ENCODE assay signal across 30 mouse cellular contexts in genomic region chr2:22255600-22255999, GRCm38 (mm10). TPM values are rescaled to one million over a fixed set of nuclear protein-coding genes. Genes with fewer than 3 reads are reported as not detected.
DNase-seq lines count a peak whose midpoint lies in the region; ATAC-seq and TF ChIP-seq lines count a peak whose summit lies in the region.
"Had no signal": no experiment of that assay in that cellular context is flagged by ENCODE, and none has a peak within 500 bp of the region (broad histone marks: within the 10 kb centered on the region; RNA-seq: fewer than 3 reads in every experiment).

No protein-coding gene starts in this region.

- H3K27ac ChIP-seq in forebrain, embryonic 13.5 days, result no peak overlapping the region
- no peak overlapping the region for H3K27ac ChIP-seq in forebrain, embryonic 10.5 days
- no peak overlapping the region for H3K27ac ChIP-seq in midbrain, embryonic 15.5 days
- no peak overlapping the region for H3K27ac ChIP-seq in midbrain, postnatal 0 days (ENCODE audit: low read depth, low read length)
- H3K27ac ChIP-seq in forebrain, embryonic 14.5 days (ENCODE audit: low read depth, low read length), result no peak overlapping the region
- H3K27ac ChIP-seq: heart, adult 2 months; heart, embryonic 10.5 days; heart, embryonic 13.5 days; hindbrain, embryonic 12.5 days; hindbrain, embryonic 15.5 days had no signal

- no peak overlapping the region for H3K4me2 ChIP-seq in forebrain, embryonic 13.5 days
- H3K4me2 ChIP-seq in midbrain, embryonic 15.5 days, result no peak overlapping the region
- no peak overlapping the region for H3K4me2 ChIP-seq in midbrain, postnatal 0 days (ENCODE audit: low read depth, low read length, poor library complexity, severe bottlenecking)
- H3K4me2 ChIP-seq in forebrain, embryonic 14.5 days (ENCODE audit: low read length), result no peak overlapping the region
- H3K4me2 ChIP-seq: heart, embryonic 13.5 days; hindbrain, embryonic 12.5 days; hindbrain, embryonic 15.5 days had no signal

- no peak for DNase-seq in forebrain, embryonic 10.5 days (ENCODE audit: extremely low spot score, low spot score)
- no peak for DNase-seq in midbrain, postnatal 0 days (ENCODE audit: low spot score)
- peak; percentile 23 for DNase-seq in forebrain, embryonic 14.5 days (ENCODE audit: low spot score)
- no peak for DNase-seq in thymus, postnatal 36 days
- DNase-seq: adrenal gland, adult 8-10 months; adrenal gland, postnatal 25 days; cerebellum, adult 18-20 months; cerebellum, adult 9-10 months; cerebellum, postnatal 14 days; gastrocnemius, postnatal 25 days; heart, adult 2 months had no signal

- H3K4me3 ChIP-seq in forebrain, embryonic 13.5 days, result no peak overlapping the region
- no peak overlapping the region for H3K4me3 ChIP-seq in forebrain, embryonic 10.5 days
- no peak overlapping the region for H3K4me3 ChIP-seq in midbrain, embryonic 15.5 days
- H3K4me3 ChIP-seq in midbrain, postnatal 0 days (ENCODE audit: low read depth, low read length), result no peak overlapping the region
- H3K4me3 ChIP-seq in forebrain, embryonic 14.5 days (ENCODE audit: low read depth, low read length), result no peak overlapping the region
- H3K4me3 ChIP-seq: heart, adult 2 months; heart, embryonic 10.5 days; heart, embryonic 13.5 days; hindbrain, embryonic 12.5 days; hindbrain, embryonic 15.5 days had no signal

- H3K4me1 ChIP-seq in forebrain, embryonic 13.5 days, result peaks cover under 1% of the 10 kb centered on the region; the same call in 1 of the 2 replicates
- peaks cover 6% of the 10 kb centered on the region; the same call in 1 of the 2 replicates for H3K4me1 ChIP-seq in forebrain, embryonic 10.5 days
- no peaks in the 10 kb centered on the region for H3K4me1 ChIP-seq in midbrain, embryonic 15.5 days
- no peaks in the 10 kb centered on the region for H3K4me1 ChIP-seq in midbrain, postnatal 0 days (ENCODE audit: insufficient read depth, low read length)
- no peaks in the 10 kb centered on the region for H3K4me1 ChIP-seq in forebrain, embryonic 14.5 days (ENCODE audit: control insufficient read depth, insufficient read depth, low read length)
- H3K4me1 ChIP-seq: heart, embryonic 10.5 days; heart, embryonic 13.5 days; hindbrain, embryonic 12.5 days; hindbrain, embryonic 15.5 days had no signal

- no peaks in the 10 kb centered on the region for H3K27me3 ChIP-seq in forebrain, embryonic 13.5 days
- no peaks in the 10 kb centered on the region for H3K27me3 ChIP-seq in forebrain, embryonic 10.5 days (ENCODE audit: poor library complexity, severe bottlenecking)
- H3K27me3 ChIP-seq in midbrain, embryonic 15.5 days (replicated peaks), result no peaks in the 10 kb centered on the region
- no peaks in the 10 kb centered on the region for H3K27me3 ChIP-seq in midbrain, postnatal 0 days (ENCODE audit: insufficient read depth, low read length)
- H3K27me3 ChIP-seq in forebrain, embryonic 14.5 days (replicated peaks; ENCODE audit: control insufficient read depth, insufficient read depth, low read length), result no peaks in the 10 kb centered on the region
- H3K27me3 ChIP-seq: heart, embryonic 13.5 days; hindbrain, embryonic 12.5 days; hindbrain, embryonic 15.5 days had no signal

- H3K36me3 ChIP-seq in forebrain, embryonic 13.5 days (ENCODE audit: poor library complexity, severe bottlenecking), result no peaks in the 10 kb centered on the region
- no peaks in the 10 kb centered on the region for H3K36me3 ChIP-seq in forebrain, embryonic 10.5 days (replicated peaks)
- no peaks in the 10 kb centered on the region for H3K36me3 ChIP-seq in midbrain, embryonic 15.5 days (replicated peaks)
- no peaks in the 10 kb centered on the region for H3K36me3 ChIP-seq in midbrain, postnatal 0 days (ENCODE audit: insufficient read depth, low read length)
- no peaks in the 10 kb centered on the region for H3K36me3 ChIP-seq in forebrain, embryonic 14.5 days (ENCODE audit: control insufficient read depth, insufficient read depth, low read length)
- H3K36me3 ChIP-seq: heart, embryonic 10.5 days; heart, embryonic 13.5 days; hindbrain, embryonic 12.5 days; hindbrain, embryonic 15.5 days had no signal

- no peaks in the 10 kb centered on the region for H3K9me3 ChIP-seq in forebrain, embryonic 13.5 days (replicated peaks)
- no peaks in the 10 kb centered on the region for H3K9me3 ChIP-seq in forebrain, embryonic 10.5 days
- no peaks in the 10 kb centered on the region for H3K9me3 ChIP-seq in midbrain, embryonic 15.5 days
- no peaks in the 10 kb centered on the region for H3K9me3 ChIP-seq in midbrain, postnatal 0 days (ENCODE audit: low read length)
- no peaks in the 10 kb centered on the region for H3K9me3 ChIP-seq in forebrain, embryonic 14.5 days (replicated peaks; ENCODE audit: control insufficient read depth, low read length)
- H3K9me3 ChIP-seq: heart, embryonic 10.5 days; heart, embryonic 13.5 days; hindbrain, embryonic 12.5 days; hindbrain, embryonic 15.5 days had no signal

- ATAC-seq in forebrain, embryonic 13.5 days, result peak; percentile 47; the same call in 1 of the 2 replicates
- ATAC-seq in midbrain, embryonic 15.5 days (replicated peaks), result peak; percentile 58; the same call in 1 of the 2 replicates
- ATAC-seq in midbrain, postnatal 0 days (ENCODE audit: low FRiP score), result no peak
- peak; percentile 29; the same call in 1 of the 2 replicates for ATAC-seq in forebrain, embryonic 14.5 days
- ATAC-seq: activated CD4-positive, CD25-positive, alpha-beta regulatory T cell, adult 4 months; CD4-positive, CD25-positive, alpha-beta regulatory T cell, adult 4 months; intestine, postnatal 0 days had no signal

- no peak overlapping the region for H3K9ac ChIP-seq in forebrain, embryonic 13.5 days
- no peak overlapping the region for H3K9ac ChIP-seq in midbrain, embryonic 15.5 days
- H3K9ac ChIP-seq in midbrain, postnatal 0 days (replicated peaks; ENCODE audit: low read length, poor library complexity, severe bottlenecking), result no peak overlapping the region
- H3K9ac ChIP-seq in forebrain, embryonic 14.5 days (ENCODE audit: low read length), result no peak overlapping the region
- H3K9ac ChIP-seq: heart, embryonic 13.5 days; hindbrain, embryonic 12.5 days; hindbrain, embryonic 15.5 days had no signal

- no peak for TF ChIP-seq CTCF in midbrain, postnatal 0 days (IDR thresholded peaks at IDR 0.05)

RNA-seq across cellular contexts. Expression of gene Myo3a, which starts 28.3 kb away (rescaled TPM):
- 0.09 and 0.28 TPM in 2 replicates for polyA plus RNA-seq in forebrain, embryonic 13.5 days (2015; fragmentation: Nextera tagmentation; extraction: Ambion mirVana)
- 0.15 TPM in 1 of 2 replicates, not detected in the other for polyA plus RNA-seq in forebrain, embryonic 10.5 days (2016; fragmentation: Nextera tagmentation; extraction: Ambion mirVana)
- 0.08 TPM in 1 of 2 replicates, not detected in the other for polyA plus RNA-seq in midbrain, embryonic 15.5 days (2015; fragmentation: Nextera tagmentation; extraction: Ambion mirVana)
- 0.14 TPM in 1 of 2 replicates, not detected in the other for total RNA-seq in midbrain, postnatal 0 days (2014; rRNA removed)
- polyA plus RNA-seq in midbrain, postnatal 0 days (2015; fragmentation: Nextera tagmentation; extraction: Ambion mirVana), result 0.06 TPM in 1 of 2 replicates, not detected in the other
- 0.09 TPM in 1 of 2 replicates, not detected in the other for polyA plus RNA-seq in forebrain, embryonic 14.5 days (2014; fragmentation: Nextera tagmentation; extraction: Ambion mirVana)
- total RNA-seq: adrenal gland, postnatal 25 days; gastrocnemius, adult 8-10 months; gastrocnemius, postnatal 25 days; heart, adult 2 months; heart, postnatal 25 days; hematopoietic stem cell, adult 5-6 weeks; MEL had no signal
- polyA plus RNA-seq: activated CD4-positive, CD25-positive, alpha-beta regulatory T cell, adult 4 months; C2C12; CD4-positive, CD25-positive, alpha-beta regulatory T cell, adult 4 months; embryonic facial prominence, embryonic 11.5 days; embryonic facial prominence, embryonic 14.5 days; gonadal fat pad, adult 2 months; heart, adult 2 months; heart, embryonic 10.5 days; heart, embryonic 13.5 days; heart, embryonic 16.5 days; hindbrain, embryonic 15.5 days; intestine, embryonic 14.5 days; intestine, postnatal 0 days had no signal
